ENCODE assay signal across 11 mouse cellular contexts in the genomic region with DNA sequence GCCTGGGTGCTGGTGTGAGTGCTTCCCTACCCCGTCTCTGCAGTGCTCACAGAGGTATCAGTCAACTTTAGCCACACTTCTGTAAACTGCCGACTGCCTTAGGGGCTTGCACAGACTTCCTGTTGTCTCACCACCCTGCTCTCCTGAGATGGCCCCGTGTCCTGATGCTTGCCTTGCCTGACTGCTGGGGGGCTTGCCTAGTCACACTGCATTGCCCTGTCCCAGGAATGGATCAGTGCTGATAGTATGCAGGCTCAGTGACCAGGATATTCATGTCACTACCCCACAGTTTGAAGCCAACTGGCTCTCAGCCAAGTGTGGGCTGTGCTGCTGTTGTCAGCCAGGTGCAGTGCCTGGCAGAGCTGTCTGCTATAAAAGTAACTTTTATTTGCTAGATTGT. TPM values are rescaled to one million over a fixed set of nuclear protein-coding genes. Genes with fewer than 3 reads are reported as not detected.
DNase-seq lines count a peak whose midpoint lies in the region; ATAC-seq and TF ChIP-seq lines count a peak whose summit lies in the region.
"Had no signal": no experiment of that assay in that cellular context is flagged by ENCODE, and none has a peak within 500 bp of the region (broad histone marks: within the 10 kb centered on the region; RNA-seq: fewer than 3 reads in every experiment).

No protein-coding gene starts in this region.

- H3K27ac ChIP-seq in limb, embryonic 12.5 days, result peak overlapping the region; percentile 53
- H3K27ac ChIP-seq in limb, embryonic 10.5 days, result no peak overlapping the region
- no peak overlapping the region for H3K27ac ChIP-seq in embryonic facial prominence, embryonic 14.5 days (replicated peaks; ENCODE audit: low read depth, low read length)
- H3K27ac ChIP-seq in intestine, postnatal 0 days (ENCODE audit: low read depth, low read length), result peak overlapping the region; percentile 17; the same call in 1 of the 2 replicates
- no peak overlapping the region for H3K27ac ChIP-seq in stomach, postnatal 0 days (replicated peaks)
- H3K27ac ChIP-seq: limb, embryonic 13.5 days had no signal

- no peak overlapping the region for H3K9ac ChIP-seq in limb, embryonic 12.5 days (replicated peaks)
- no peak overlapping the region for H3K9ac ChIP-seq in embryonic facial prominence, embryonic 14.5 days (ENCODE audit: low read depth, low read length)
- H3K9ac ChIP-seq in intestine, postnatal 0 days (ENCODE audit: low read depth, low read length), result no peak overlapping the region
- no peak overlapping the region for H3K9ac ChIP-seq in stomach, postnatal 0 days (ENCODE audit: low read length)

- no peak overlapping the region for H3K4me2 ChIP-seq in limb, embryonic 12.5 days
- H3K4me2 ChIP-seq in embryonic facial prominence, embryonic 14.5 days (ENCODE audit: low read depth, low read length), result no peak overlapping the region
- no peak overlapping the region for H3K4me2 ChIP-seq in intestine, postnatal 0 days (replicated peaks; ENCODE audit: low read depth)
- H3K4me2 ChIP-seq in stomach, postnatal 0 days (replicated peaks; ENCODE audit: low read depth), result no peak overlapping the region
- H3K4me2 ChIP-seq: limb, embryonic 13.5 days had no signal

- no peak overlapping the region for H3K4me3 ChIP-seq in limb, embryonic 12.5 days (replicated peaks)
- H3K4me3 ChIP-seq in limb, embryonic 10.5 days, result no peak overlapping the region
- H3K4me3 ChIP-seq in embryonic facial prominence, embryonic 14.5 days (ENCODE audit: low read depth, low read length), result no peak overlapping the region
- H3K4me3 ChIP-seq in intestine, postnatal 0 days (ENCODE audit: low read depth, low read length), result no peak overlapping the region
- H3K4me3 ChIP-seq in stomach, postnatal 0 days (ENCODE audit: low read depth, low read length), result no peak overlapping the region
- H3K4me3 ChIP-seq: erythroblast, embryonic 14.5 days; limb, embryonic 13.5 days had no signal

- no peak for TF ChIP-seq CTCF in intestine, postnatal 0 days (IDR thresholded peaks at IDR 0.05; ENCODE audit: low read depth)
- no peak for TF ChIP-seq CTCF in stomach, postnatal 0 days (IDR thresholded peaks at IDR 0.05; ENCODE audit: low read depth)

- WGBS in limb, embryonic 12.5 days, result 66% methylated on average over 3 of the region's 3 CpGs
- WGBS in limb, embryonic 10.5 days, result 82% methylated on average over 3 of the region's 3 CpGs
- WGBS in embryonic facial prominence, embryonic 14.5 days, result 33% methylated on average over 3 of the region's 3 CpGs
- 30% methylated on average over 3 of the region's 3 CpGs for WGBS in intestine, postnatal 0 days
- WGBS in stomach, postnatal 0 days, result 44% methylated on average over 3 of the region's 3 CpGs

- no peak for TF ChIP-seq EP300 in stomach, postnatal 0 days (optimal IDR thresholded peaks at IDR 0.05)

- DNase-seq in limb, embryonic 10.5 days (ENCODE audit: low spot score), result no peak
- peak; percentile 53 for DNase-seq in embryonic facial prominence, embryonic 14.5 days (ENCODE audit: low spot score)
- peak; percentile 59 for DNase-seq in stomach, postnatal 0 days (ENCODE audit: low spot score)
- DNase-seq in layer of hippocampus, postnatal 36 days, result no peak
- no peak for DNase-seq in frontal cortex, postnatal 10 days (ENCODE audit: low spot score in 2 of 2)
- no peak for DNase-seq in cerebellum, adult 8-10 months

- ATAC-seq in limb, embryonic 12.5 days (ENCODE audit: insufficient number of reproducible peaks, insufficient read depth, low FRiP score, low TSS enrichment, low read depth), result no peak
- ATAC-seq in embryonic facial prominence, embryonic 14.5 days (ENCODE audit: low read depth), result no peak
- peak; percentile 49 for ATAC-seq in intestine, postnatal 0 days
- peak; percentile 22; the same call in 1 of the 2 replicates for ATAC-seq in stomach, postnatal 0 days (ENCODE audit: low FRiP score, low TSS enrichment)
- ATAC-seq: activated CD4-positive, CD25-positive, alpha-beta regulatory T cell, adult 4 months had no signal

- H3K36me3 ChIP-seq in limb, embryonic 12.5 days, result peaks cover 3% of the 10 kb centered on the region; the same call in 1 of the 2 replicates
- 0 out of 2 replicates have a peak, but pooled peaks cover 3% of the 10 kb centered on the region for H3K36me3 ChIP-seq in limb, embryonic 10.5 days
- H3K36me3 ChIP-seq in embryonic facial prominence, embryonic 14.5 days (ENCODE audit: control insufficient read depth, insufficient read depth, low read length), result no peaks in the 10 kb centered on the region
- peaks cover 5% of the 10 kb centered on the region; the same call in 1 of the 2 replicates for H3K36me3 ChIP-seq in intestine, postnatal 0 days (ENCODE audit: control insufficient read depth, insufficient read depth)
- no peaks in the 10 kb centered on the region for H3K36me3 ChIP-seq in stomach, postnatal 0 days (ENCODE audit: control insufficient read depth, insufficient read depth, low read length)

- H3K4me1 ChIP-seq in limb, embryonic 12.5 days (replicated peaks), result peaks cover 13% of the 10 kb centered on the region
- H3K4me1 ChIP-seq in limb, embryonic 10.5 days, result peaks cover 24% of the 10 kb centered on the region
- H3K4me1 ChIP-seq in embryonic facial prominence, embryonic 14.5 days (ENCODE audit: control insufficient read depth, insufficient read depth, low read length), result no peaks in the 10 kb centered on the region
- peaks cover 11% of the 10 kb centered on the region; the same call in 1 of the 2 replicates for H3K4me1 ChIP-seq in intestine, postnatal 0 days (replicated peaks; ENCODE audit: control insufficient read depth, insufficient read depth, low read length)
- peaks cover 17% of the 10 kb centered on the region for H3K4me1 ChIP-seq in stomach, postnatal 0 days (replicated peaks; ENCODE audit: control insufficient read depth, insufficient read depth)

- no peaks in the 10 kb centered on the region for H3K27me3 ChIP-seq in limb, embryonic 12.5 days
- no peaks in the 10 kb centered on the region for H3K27me3 ChIP-seq in limb, embryonic 10.5 days (ENCODE audit: low read depth, poor library complexity, severe bottlenecking)
- no peaks in the 10 kb centered on the region for H3K27me3 ChIP-seq in embryonic facial prominence, embryonic 14.5 days (replicated peaks; ENCODE audit: control insufficient read depth, insufficient read depth, low read length)
- H3K27me3 ChIP-seq in intestine, postnatal 0 days (replicated peaks; ENCODE audit: control insufficient read depth, insufficient read depth, low read length), result no peaks in the 10 kb centered on the region
- no peaks in the 10 kb centered on the region for H3K27me3 ChIP-seq in stomach, postnatal 0 days (ENCODE audit: control insufficient read depth, insufficient read depth, low read length)
- H3K27me3 ChIP-seq: limb, embryonic 13.5 days had no signal

- no peaks in the 10 kb centered on the region for H3K9me3 ChIP-seq in limb, embryonic 12.5 days
- no peaks in the 10 kb centered on the region for H3K9me3 ChIP-seq in limb, embryonic 10.5 days (replicated peaks)
- no peaks in the 10 kb centered on the region for H3K9me3 ChIP-seq in embryonic facial prominence, embryonic 14.5 days (ENCODE audit: control insufficient read depth, low read length)
- no peaks in the 10 kb centered on the region for H3K9me3 ChIP-seq in intestine, postnatal 0 days (ENCODE audit: control insufficient read depth)
- H3K9me3 ChIP-seq in stomach, postnatal 0 days (ENCODE audit: control insufficient read depth, low read length), result no peaks in the 10 kb centered on the region
- H3K9me3 ChIP-seq: limb, embryonic 13.5 days had no signal

RNA-seq across cellular contexts. Expression of a gene that starts 26.3 kb away (rescaled TPM):
- polyA plus RNA-seq in limb, embryonic 12.5 days (2016; fragmentation: Nextera tagmentation; extraction: Ambion mirVana), result 18.7 and 21.2 TPM in 2 replicates
- polyA plus RNA-seq in limb, embryonic 10.5 days (2016; fragmentation: Nextera tagmentation; extraction: Ambion mirVana), result 20.9 and 26.1 TPM in 2 replicates
- 17.3 and 21.7 TPM in 2 replicates for polyA plus RNA-seq in embryonic facial prominence, embryonic 14.5 days (2014; fragmentation: Nextera tagmentation; extraction: Ambion mirVana)
- 11.8 and 13.0 TPM in 2 replicates for polyA plus RNA-seq in intestine, postnatal 0 days (2015; fragmentation: Nextera tagmentation; extraction: Ambion mirVana)
- 11.1 and 13.5 TPM in 2 replicates for polyA plus RNA-seq in stomach, postnatal 0 days (2015; fragmentation: Nextera tagmentation; extraction: Ambion mirVana)
- 10 to 100 TPM; 18.6 to 23.4 TPM for total RNA-seq in layer of hippocampus, postnatal 36 days (2021)

RNA-seq across cellular contexts. Expression of a gene that starts 28.6 kb away (rescaled TPM):
- polyA plus RNA-seq in limb, embryonic 12.5 days (2016; fragmentation: Nextera tagmentation; extraction: Ambion mirVana), result 177 and 180 TPM in 2 replicates
- polyA plus RNA-seq in limb, embryonic 10.5 days (2016; fragmentation: Nextera tagmentation; extraction: Ambion mirVana), result 214 and 225 TPM in 2 replicates
- polyA plus RNA-seq in embryonic facial prominence, embryonic 14.5 days (2014; fragmentation: Nextera tagmentation; extraction: Ambion mirVana), result 94.5 and 107 TPM in 2 replicates
- polyA plus RNA-seq in intestine, postnatal 0 days (2015; fragmentation: Nextera tagmentation; extraction: Ambion mirVana), result 19.4 and 21.0 TPM in 2 replicates
- polyA plus RNA-seq in stomach, postnatal 0 days (2015; fragmentation: Nextera tagmentation; extraction: Ambion mirVana), result 37.4 and 39.3 TPM in 2 replicates
- 10 to 100 TPM; 42.9 to 54.3 TPM for total RNA-seq in layer of hippocampus, postnatal 36 days (2021)

RNA-seq across cellular contexts. Expression of a gene that starts 37.8 kb away (rescaled TPM):
- 50.3 and 50.7 TPM in 2 replicates for polyA plus RNA-seq in limb, embryonic 12.5 days (2016; fragmentation: Nextera tagmentation; extraction: Ambion mirVana)
- 45.4 and 46.6 TPM in 2 replicates for polyA plus RNA-seq in limb, embryonic 10.5 days (2016; fragmentation: Nextera tagmentation; extraction: Ambion mirVana)
- polyA plus RNA-seq in embryonic facial prominence, embryonic 14.5 days (2014; fragmentation: Nextera tagmentation; extraction: Ambion mirVana), result 51.0 and 59.8 TPM in 2 replicates
- polyA plus RNA-seq in intestine, postnatal 0 days (2015; fragmentation: Nextera tagmentation; extraction: Ambion mirVana), result 46.4 and 52.1 TPM in 2 replicates
- 47.1 and 54.6 TPM in 2 replicates for polyA plus RNA-seq in stomach, postnatal 0 days (2015; fragmentation: Nextera tagmentation; extraction: Ambion mirVana)
- 10 to 100 TPM; 38.2 to 38.3 TPM for total RNA-seq in layer of hippocampus, postnatal 36 days (2021)

RNA-seq across cellular contexts. Expression of a gene that starts 38.0 kb away (rescaled TPM):
- polyA plus RNA-seq in limb, embryonic 12.5 days (2016; fragmentation: Nextera tagmentation; extraction: Ambion mirVana), result 280 and 286 TPM in 2 replicates
- polyA plus RNA-seq in limb, embryonic 10.5 days (2016; fragmentation: Nextera tagmentation; extraction: Ambion mirVana), result 297 and 310 TPM in 2 replicates
- 202 and 234 TPM in 2 replicates for polyA plus RNA-seq in embryonic facial prominence, embryonic 14.5 days (2014; fragmentation: Nextera tagmentation; extraction: Ambion mirVana)
- polyA plus RNA-seq in intestine, postnatal 0 days (2015; fragmentation: Nextera tagmentation; extraction: Ambion mirVana), result 199 and 203 TPM in 2 replicates
- 179 and 188 TPM in 2 replicates for polyA plus RNA-seq in stomach, postnatal 0 days (2015; fragmentation: Nextera tagmentation; extraction: Ambion mirVana)
- total RNA-seq in layer of hippocampus, postnatal 36 days (2021), result 100 to 1,000 TPM; 436 to 447 TPM

RNA-seq across cellular contexts. Expression of a gene that starts 43.1 kb away (rescaled TPM):
- 137 and 151 TPM in 2 replicates for polyA plus RNA-seq in limb, embryonic 12.5 days (2016; fragmentation: Nextera tagmentation; extraction: Ambion mirVana)
- 164 and 182 TPM in 2 replicates for polyA plus RNA-seq in limb, embryonic 10.5 days (2016; fragmentation: Nextera tagmentation; extraction: Ambion mirVana)
- polyA plus RNA-seq in embryonic facial prominence, embryonic 14.5 days (2014; fragmentation: Nextera tagmentation; extraction: Ambion mirVana), result 120 and 132 TPM in 2 replicates
- 63.2 and 65.3 TPM in 2 replicates for polyA plus RNA-seq in intestine, postnatal 0 days (2015; fragmentation: Nextera tagmentation; extraction: Ambion mirVana)
- polyA plus RNA-seq in stomach, postnatal 0 days (2015; fragmentation: Nextera tagmentation; extraction: Ambion mirVana), result 66.7 and 83.8 TPM in 2 replicates
- 100 to 1,000 TPM; 276 to 279 TPM for total RNA-seq in layer of hippocampus, postnatal 36 days (2021)

Comparison
In these comparisons a context has a peak if more than half of its experiments do, and no peak if none do; other contexts are left out.
1. H3K27ac ChIP-seq: peak in limb, embryonic 12.5 days (single experiment) and intestine, postnatal 0 days (single experiment); none in limb, embryonic 10.5 days (single experiment), embryonic facial prominence, embryonic 14.5 days (single experiment) and stomach, postnatal 0 days (single experiment).
2. ATAC-seq: peak in intestine, postnatal 0 days (single experiment) and stomach, postnatal 0 days (single experiment); none in limb, embryonic 12.5 days (single experiment) and embryonic facial prominence, embryonic 14.5 days (single experiment).
3. DNase-seq: peak in embryonic facial prominence, embryonic 14.5 days (single experiment) and stomach, postnatal 0 days (single experiment); none in limb, embryonic 10.5 days (single experiment), layer of hippocampus, postnatal 36 days (0 of 2), frontal cortex, postnatal 10 days (0 of 2) and cerebellum, adult 8-10 months (single experiment).